Comparison of ENCODE assay signal across 13 mouse cellular contexts in the genomic region with DNA sequence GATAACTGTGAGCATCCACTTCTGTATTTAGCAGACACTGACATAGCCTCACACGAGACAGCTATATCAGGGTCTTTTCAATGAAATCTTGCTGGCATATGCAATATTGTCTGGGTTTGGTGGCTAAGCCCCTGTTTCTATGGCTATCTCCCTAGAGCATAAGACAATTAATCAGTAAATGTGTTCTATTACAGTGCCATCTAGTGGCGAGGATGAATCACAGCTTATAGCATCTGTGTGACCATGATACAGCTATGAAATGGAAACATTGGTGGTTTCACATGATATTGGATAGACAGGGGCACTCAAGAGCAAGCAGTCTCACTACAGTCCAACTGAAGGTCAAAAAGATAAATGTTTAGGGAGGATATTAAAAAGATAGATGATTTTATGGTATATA. TPM values are rescaled to one million over a fixed set of nuclear protein-coding genes. Genes with fewer than 3 reads are reported as not detected.
DNase-seq lines count a peak whose midpoint lies in the region; ATAC-seq and TF ChIP-seq lines count a peak whose summit lies in the region.
"Had no signal": no experiment of that assay in that cellular context is flagged by ENCODE, and none has a peak within 500 bp of the region (broad histone marks: within the 10 kb centered on the region; RNA-seq: fewer than 3 reads in every experiment).

No protein-coding gene starts in this region.

- DNase-seq in embryo, embryonic 10 days (ENCODE audit: low spot score): peak; percentile 62
- no peak for DNase-seq in embryo, embryonic 9.5 days (ENCODE audit: extremely low spot score)
- DNase-seq in layer of hippocampus, adult 2 months (ENCODE audit: low spot score in 2 of 2): no peak
- no peak for DNase-seq in layer of hippocampus, postnatal 25 days (ENCODE audit: extremely low spot score in 1 of 2, low spot score in 1 of 2)
- peak; percentile 12 for DNase-seq in MN1 (ENCODE audit: low spot score)
- no peak for DNase-seq in adrenal gland, adult 18-20 months (ENCODE audit: low spot score in 2 of 2)
- DNase-seq in testis, postnatal 10 days (ENCODE audit: low spot score): no peak
- DNase-seq: adrenal gland, postnatal 36 days; cerebellum, postnatal 14 days; kidney, postnatal 25 days had no signal

- peak; percentile 55; the same call in 1 of the 2 replicates for ATAC-seq in megakaryocyte progenitor cell, adult 5-6 weeks (replicated peaks; ENCODE audit: poor library complexity)

- H3K4me3 ChIP-seq in layer of hippocampus, adult 2 months: no peak overlapping the region
- H3K4me3 ChIP-seq: limb, embryonic 12.5 days; neural tube, embryonic 15.5 days had no signal

- no peak overlapping the region for H3K27ac ChIP-seq in layer of hippocampus, adult 2 months
- H3K27ac ChIP-seq: limb, embryonic 12.5 days; neural tube, embryonic 15.5 days had no signal

- peak; percentile 71 for TF ChIP-seq CTCF in layer of hippocampus, adult 2 months (conservative IDR thresholded peaks at IDR 0.05)

RNA-seq across cellular contexts. Expression of a gene that starts 26.5 kb away (rescaled TPM):
- total RNA-seq in layer of hippocampus, adult 2 months (2021): 1 to 10 TPM in 1 of 2 experiments, under 1 TPM in 1; 0.51 to 1.0 TPM
- 1 to 10 TPM in 1 of 2 experiments, under 1 TPM in 1; 0.56 to 1.3 TPM for total RNA-seq in layer of hippocampus, postnatal 25 days (2021)
- total RNA-seq in megakaryocyte progenitor cell, adult 5-6 weeks (2015): 1.2 and 1.6 TPM in 2 replicates
- 0.68 and 1.8 TPM in 2 replicates for total RNA-seq in megakaryocyte progenitor cell, adult 5-6 weeks (2017)
- total RNA-seq in adrenal gland, adult 18-20 months (2021): 1 to 10 TPM in 1 of 2 experiments, under 1 TPM in 1; 0.99 to 2.0 TPM

Comparison
In these comparisons a context has a peak if more than half of its experiments do, and no peak if none do; other contexts are left out.
1. DNase-seq: peak in embryo, embryonic 10 days (single experiment) and MN1 (single experiment); none in embryo, embryonic 9.5 days (single experiment), layer of hippocampus, adult 2 months (0 of 2), layer of hippocampus, postnatal 25 days (0 of 2), adrenal gland, adult 18-20 months (0 of 2) and testis, postnatal 10 days (single experiment).